Mouse (Mus musculus) frontal cortex, postnatal 25 days (tissue): Measurements from ENCODE around the gene Dcst2.

ENCODE experiments used
- DNase-seq, 2 experiments: peaks; one replicate each; pipeline ENCODE4 v3.0.0; 2022; ENCODE audit warnings: low spot score in 2 of 2

Dcst2 gene

DNA sequence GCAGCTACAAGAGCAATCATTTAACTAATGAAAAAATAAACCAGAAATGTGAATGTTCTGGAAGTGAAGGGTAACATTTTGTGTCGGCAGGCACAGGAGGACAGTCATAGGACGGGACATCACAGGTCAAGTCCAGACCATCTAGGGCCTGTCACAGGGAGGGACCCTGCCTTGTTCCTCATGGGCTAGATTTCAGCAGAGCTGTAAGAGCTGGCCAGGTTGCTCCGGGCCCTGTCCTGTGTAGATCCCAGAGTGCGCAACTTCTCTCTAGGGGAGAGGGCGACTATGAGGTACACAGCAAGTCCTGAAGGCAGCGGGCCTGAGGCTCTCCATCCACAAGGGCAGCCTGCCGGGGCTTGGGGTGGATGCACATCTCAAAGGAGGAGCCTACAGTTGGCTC lies at the start of gene Dcst2:
Gene Dcst2 (plus strand): TSS at position 301 of the 400 bp plus-strand sequence.
- no peak for DNase-seq

DNA sequence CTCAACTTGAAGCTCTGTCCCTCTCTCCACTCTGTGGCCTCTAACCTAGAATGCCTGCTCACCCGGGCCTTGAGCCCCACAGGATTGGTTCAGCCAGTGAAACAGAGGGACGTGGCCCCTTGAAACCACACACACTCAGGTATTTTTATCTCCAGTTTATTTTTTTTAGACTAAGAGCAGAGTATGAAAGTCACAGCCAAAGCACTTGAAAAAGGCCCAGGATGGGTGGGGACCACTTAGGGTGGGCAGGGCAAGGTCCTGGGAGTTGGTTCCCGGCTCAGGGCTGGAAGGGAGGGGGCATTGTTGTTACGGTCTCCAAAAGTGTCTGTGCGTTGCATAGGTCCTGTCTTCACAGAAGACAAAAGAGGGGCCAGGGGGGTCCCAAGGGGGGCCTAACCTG lies 47.4 kb upstream of the Dcst2 start:
- DNase-seq, result no peak

DNA sequence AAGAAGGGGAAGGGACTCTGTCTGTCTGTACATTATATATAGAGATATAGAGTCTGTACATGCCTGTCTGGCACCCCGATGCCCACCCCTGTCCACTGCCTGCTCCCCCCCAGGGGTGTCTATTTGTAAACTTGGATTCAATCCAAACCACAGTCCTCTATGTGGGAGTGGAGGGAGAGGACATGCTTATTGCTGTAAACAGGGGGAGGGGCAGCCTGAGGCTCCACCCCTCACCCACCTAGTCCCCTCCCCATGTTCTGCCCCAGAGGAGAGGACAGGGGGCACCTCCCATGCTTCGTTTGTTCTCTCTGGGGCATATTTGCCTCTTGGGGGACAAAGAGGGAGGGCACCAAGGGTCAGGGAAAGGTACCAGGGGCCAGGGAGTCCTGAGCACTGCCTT lies 47.0 kb upstream of the Dcst2 start:
- no peak for DNase-seq

DNA sequence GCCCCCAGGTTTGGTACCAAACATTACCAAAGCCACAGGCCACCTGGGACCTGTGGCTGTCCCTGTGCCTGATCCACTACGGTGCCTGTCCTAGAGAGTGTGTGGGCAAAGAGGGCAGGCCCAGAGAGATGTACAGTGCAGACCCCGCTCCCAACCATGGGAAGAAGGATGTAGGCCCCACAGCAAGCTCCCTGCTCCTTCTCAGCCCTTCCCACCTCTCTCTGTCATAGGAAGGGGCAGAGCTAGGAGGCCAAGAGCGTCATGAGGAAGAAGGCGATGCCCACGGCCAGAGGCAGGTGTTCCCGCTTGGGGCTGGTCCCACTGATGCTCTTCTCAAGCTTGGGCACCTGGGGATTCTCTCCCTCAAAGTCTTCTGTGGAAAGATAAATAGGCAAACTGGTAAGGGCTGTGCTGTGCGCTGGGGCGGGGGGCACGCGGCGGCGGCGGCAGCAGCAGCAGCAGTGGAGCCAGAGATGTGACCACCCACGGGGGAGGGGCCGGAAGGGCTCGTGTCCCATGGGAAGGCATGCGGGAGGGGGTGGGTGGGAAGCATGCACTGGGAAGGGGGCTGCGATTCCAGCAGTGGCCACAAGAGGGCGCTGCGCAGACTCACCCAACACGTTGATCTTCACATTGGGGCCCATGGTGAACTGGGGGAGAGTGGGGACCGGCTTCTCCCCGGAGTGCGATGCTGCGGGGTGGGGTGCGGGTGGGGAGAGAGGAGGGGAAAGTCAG lies 46.4 kb upstream of the Dcst2 start:
- DNase-seq, result peak; percentile 82 to 83

DNA sequence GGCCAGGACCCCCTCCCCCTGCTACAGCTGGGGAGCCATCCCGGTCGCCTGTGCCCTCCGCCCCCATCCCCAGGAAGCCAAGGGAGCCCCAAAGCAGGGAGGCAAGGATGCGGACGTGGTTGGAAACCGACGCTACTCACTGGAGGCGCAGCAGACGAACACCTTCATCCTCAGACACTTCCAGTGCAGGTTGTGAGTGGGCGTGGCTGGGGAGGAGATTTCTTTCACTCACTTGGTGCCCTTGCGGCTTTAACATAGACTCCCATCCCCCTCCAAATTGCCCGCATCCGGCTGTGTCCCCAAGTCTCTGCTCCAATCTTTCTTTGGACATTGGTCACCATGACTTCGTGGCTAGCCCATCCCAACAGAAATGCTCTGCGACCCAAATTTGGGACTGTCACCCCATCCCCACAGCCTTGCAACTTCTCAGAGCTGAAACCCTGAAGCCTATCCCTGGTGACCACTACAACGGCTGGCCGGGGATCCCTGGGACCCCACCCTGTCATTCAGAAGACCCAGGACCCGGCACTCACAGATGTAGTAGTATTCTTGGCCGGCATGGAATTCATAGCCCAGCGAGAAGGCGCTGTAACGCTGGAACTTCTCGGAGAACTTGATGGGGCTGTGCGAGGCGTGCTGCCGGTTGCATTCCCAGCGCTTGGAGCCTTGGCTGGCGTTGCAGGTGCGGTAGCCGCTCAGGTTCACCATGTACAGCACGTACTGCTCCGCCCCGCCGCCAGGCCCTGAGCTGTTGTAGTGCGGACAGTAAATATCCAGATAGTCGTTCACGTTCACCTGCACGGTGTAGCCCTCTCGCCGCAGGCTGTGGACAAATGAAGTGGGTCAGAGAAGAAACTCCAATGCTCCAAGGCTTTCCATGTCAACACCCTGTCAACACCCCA lies 45.6 kb upstream of the Dcst2 start:
- no peak for DNase-seq

DNA sequence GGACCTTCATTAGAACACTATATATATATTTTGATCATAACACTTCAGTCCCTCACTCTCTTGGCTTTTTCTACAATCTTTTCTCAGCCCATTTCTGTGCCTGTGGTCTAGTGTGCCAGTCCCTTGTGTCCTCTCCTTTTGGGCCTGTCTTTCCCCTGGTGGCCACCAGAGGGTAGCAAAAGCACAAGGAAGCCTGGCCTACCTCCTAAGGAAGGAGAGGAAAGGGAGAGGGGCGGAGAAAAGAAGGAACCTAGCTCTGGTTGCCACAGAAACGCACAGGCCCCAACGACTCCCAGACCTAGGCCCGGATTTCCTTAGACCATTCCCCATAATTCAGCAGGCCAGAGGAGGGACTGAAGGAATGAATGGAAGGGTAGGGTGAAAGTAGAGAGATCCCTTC lies 44.9 kb upstream of the Dcst2 start:
- peak; percentile 80 to 86 for DNase-seq

DNA sequence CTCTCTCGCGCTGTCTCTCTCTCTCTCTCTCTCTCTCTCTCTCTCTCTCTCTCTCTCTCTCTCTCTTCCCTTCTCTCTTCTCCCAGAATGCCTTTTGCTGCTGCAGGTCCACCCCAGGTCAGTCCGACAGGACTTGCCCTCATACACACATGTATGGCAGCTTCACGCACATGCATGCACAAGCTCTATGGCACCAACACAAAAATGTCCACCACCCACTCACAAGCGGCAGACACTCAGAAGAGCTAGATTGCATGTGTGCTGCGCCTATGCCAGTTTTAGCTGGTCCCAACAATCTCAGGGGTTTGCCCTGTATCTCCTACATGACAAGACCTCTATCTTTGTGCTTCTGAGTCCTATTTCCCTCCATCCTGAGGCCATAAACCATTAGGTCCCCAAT lies 44.5 kb upstream of the Dcst2 start:
- no peak for DNase-seq

DNA sequence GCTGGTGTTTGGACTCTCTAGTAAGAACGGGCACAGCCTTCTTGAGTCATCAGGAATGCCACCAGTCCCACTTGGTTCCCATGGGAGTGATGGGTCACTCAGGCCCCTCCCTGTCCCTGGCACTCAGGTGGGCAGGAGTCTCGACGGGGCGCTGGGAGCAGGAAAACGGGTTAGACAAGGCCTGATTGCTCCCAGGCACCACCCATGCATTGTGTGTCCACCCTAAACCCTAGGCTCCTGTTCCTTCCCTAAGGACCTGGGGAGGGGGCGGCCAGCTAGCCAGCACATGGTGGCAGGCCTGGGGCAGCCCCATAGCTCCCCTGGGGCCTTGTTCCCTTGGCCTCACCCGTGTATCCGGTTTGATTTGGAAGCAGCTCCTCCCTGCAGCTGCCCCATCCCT lies 43.5 kb upstream of the Dcst2 start:
- DNase-seq, result no peak

DNA sequence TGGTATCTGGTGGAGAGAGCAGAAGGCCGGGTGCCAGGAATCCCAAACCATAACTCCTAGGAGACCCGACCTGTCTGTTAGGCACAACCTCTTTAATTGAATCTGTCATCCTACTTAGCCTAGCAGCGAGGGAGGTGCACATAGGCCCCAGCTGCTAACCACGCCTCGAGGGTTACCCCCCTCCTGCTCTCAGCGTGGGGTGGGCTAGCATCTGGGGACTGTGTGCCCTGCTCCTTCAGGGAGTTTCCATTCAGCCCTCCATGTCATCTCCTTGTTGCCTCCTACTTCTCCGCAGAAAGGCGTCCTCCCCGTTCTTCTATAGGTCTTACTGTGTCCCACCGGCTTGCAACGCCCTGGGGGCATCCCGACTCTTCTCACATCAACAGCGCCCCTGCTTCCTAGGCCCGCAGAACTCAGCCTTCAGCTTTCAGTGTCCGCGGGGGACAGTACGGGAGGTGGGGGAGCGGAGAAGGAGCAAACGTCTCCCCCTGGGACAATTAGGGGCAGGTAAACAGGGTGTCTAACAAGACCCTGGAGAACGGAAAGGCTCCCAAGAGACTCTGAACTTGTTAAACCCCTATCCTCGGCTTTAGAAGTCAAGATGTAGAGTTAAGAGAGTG lies 42.7 kb upstream of the Dcst2 start:
- no peak for DNase-seq

DNA sequence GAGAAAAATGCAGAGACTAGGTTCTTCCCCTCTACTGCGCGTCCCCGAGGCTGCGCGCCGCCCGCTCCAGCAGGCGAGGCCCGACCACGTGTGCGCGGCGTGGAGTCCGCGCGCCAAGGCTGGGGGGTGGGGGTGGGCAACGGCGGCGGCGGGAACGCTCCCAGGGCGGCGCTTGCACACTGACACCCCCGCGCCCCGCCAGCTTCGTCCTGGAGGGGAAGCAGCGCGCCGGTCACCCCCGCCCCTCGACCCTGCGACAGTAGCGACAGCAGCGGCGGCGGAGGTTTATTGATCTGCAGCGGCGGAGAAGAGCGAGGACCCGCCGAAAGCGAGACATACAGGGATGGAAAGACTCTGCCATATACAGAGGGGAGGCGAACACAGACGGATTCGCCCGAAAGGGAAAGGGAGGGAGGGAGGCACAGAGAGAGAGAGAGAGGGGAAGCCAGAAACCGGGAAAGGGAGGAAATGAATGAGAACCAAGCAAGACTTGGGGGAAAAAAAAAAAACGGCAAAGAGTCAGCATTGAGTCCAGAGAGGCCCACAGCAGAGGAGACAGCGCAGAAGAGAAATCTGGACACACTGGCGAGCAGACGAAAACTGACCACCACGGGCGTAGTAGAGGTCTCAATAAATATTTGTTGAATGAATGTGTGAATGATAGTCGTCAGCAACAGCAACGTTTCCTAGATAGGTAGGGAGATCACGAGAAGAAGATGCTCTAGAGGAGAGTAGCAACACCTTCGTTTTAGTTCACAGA lies 42.0 kb upstream of the Dcst2 start:
- no peak for DNase-seq

DNA sequence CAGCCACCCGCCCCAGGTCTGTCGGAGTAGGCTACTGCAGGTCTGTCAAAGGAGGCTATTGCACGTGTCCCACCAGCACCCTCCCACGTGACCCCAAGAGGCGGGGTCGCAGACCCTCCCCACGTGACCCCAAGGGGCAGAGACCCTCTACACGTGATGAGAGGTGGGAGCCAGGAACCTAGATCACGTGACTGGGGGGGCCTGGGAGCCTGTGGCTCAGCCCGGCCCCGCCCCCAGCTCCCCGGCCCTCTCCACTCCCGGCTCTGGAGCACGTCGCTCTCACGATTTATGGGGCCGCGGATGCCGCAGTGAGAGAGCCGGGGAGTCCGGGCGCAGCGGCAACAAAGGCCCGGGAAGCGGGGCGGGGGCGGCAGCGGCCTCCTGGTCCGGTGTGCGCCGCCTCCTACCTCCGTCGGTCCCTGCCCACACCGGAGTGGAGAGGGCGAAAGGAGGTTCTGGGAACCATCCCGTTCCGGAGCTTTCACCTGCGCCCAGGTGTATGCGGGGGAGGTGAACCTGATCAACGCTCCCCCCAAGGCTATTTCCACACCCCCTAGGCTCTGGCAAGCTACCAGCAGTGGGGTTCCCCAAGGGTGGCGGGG lies 41.1 kb upstream of the Dcst2 start:
- DNase-seq, result no peak

DNA sequence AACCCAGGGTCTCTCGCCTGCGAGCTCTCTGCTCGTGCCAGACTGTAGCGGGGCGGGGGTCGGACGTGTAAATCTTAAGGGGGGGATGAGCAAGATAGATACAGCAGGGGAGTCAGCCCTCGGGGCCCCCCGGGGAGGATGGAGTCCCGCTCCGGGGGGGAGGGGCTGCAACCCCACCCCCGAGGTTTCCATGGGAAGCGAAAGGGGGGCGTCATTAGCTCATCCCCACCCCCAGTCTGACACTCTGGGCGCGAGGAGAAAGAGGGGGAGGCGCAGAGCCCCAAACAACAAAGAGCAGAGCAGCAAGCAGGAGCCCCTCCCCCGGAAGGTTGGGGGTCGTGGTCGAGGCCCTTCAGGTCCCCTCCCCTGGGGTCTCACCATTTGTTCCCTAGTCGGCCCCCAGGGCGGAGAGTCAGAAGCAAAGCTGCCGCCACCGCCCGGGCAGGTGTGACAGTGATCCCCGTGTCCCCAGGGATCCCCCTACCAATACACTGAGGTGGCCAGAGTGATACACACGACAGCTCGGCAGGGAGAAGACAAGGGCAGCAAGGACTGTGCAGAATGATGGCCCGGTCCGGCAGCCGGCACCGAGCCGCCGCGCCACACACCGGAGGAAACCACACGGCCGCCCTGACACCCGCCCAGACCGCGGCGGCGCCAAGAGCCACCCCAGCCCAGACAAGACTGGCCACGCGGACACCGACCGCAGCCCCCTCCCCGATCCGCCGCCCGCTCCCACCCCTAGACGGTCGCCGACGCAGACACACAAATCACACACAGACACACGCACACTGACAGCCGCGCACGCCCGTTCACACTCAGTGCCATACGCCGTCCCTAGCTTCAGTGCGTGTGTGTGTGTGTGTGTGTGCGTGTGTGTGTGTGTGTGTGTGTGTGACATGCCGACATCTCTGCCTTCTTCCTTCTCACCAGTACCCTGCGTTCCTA lies 40.3 kb upstream of the Dcst2 start:
- DNase-seq, result no peak

DNA sequence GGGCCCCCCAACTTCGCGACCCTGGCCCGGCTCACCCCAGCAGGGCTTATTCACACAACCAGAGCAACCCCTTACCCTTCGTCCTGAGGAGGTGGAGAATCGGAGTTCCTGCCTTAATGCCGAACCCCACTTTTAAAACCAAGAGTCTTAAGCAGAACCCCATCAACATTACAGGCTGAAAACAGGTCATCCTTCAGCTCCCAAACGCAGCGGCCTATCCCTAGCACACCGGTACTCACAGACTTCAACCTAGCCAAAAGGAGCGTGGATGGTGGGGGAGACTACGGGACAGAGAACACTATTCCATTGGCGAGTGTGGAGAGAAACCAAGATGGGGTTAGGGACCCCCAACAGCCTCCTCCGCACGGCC lies 39.7 kb upstream of the Dcst2 start:
- no peak for DNase-seq

DNA sequence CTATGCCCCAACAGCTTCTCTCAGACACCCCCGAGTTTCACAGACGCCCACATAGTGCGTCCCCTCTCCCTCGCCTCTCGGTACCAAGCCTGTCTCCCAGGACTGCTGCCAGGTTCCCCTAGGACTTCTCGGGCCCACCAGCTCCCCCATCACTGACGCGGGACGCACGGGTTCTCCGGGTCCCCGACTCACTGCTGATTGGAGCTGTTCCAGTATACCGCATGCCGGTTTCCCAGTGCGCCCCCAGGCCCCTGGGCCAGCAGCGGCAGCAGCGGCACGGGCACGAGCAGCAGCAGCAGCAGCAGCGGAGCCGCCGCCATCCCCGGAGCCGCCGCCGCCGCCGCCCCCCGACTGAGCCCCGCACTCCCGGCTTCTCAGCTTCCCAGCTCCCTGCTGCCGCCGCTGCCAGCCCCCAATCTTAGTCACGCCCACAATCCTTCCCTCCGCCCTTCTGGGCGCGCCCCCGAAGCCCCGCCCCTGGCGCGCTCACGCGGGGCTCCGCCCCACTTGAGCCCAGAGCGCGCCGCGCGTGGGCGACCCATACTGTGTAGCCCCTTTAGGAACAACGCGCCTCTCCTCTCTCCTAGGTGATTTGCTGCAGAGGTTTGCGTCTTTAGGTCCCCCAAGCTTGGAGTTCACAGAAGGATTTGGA lies 39.1 kb upstream of the Dcst2 start, which contains the start of gene Efna3:
Gene Efna3 (minus strand): TSS at position 452 of the 652 bp plus-strand sequence.
- peak; percentile 64 to 75 for DNase-seq

DNA sequence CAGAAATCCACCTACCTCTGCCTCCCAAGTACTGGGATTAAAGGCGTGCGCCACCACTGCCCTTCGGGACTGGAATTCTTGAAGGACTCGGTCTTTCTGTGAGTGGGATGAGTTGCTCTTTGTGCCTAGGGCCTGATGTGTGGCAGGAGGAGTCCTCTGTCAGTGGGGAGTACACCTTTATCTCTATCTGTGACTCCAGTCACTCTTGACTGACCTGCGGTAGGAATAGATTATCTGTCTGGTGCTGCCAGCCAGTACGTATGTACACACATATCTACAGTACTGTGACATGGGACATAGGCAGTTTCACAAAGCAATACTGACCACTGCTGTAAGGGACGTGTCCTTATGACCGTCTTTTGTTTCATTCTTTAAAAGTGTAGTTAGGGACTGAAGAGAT lies 35.9 kb upstream of the Dcst2 start:
- no peak for DNase-seq

DNA sequence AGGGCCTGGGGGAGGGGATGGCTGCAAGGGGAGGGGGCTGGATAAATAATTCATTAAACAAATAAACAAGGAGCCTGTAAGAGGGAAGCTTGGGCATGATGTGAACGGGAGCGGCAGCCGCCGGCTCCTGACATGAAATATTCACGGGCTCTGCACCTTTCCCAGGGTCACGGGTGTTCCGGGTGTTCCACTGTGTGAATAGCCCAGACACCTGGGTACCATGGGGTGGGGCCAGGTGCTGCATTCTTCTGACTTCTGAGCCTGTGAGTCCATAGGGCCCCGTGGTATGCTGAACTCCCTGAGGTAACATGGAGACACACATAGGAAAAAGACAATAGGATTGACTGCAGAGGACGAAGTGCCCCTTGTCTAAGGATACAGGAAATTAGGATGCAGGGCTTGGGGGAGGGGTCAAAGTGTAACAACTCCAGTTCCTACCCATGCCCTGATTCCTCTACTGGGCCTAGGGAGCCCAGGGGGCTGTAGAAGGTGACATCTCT lies 34.4 kb upstream of the Dcst2 start:
- no peak for DNase-seq

DNA sequence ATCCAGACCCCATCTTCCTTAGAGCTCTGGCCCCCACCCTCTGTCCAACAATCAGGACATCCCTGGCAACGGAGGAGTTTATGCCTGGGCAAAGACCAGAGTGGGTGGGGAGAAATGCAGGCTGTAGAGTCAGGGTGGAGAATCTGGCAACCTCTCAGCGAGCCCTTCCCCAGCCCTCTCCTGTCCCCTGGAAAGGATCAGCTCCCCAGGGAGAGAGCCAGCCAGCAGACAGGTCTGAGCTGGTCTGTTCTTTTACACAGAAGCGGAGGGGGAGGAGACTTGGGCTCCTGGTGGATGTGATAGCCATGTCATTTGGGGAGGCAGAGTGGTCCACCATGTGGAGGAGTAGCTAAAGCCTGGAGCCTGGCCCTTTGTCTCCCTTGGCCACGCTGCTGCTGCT lies 33.2 kb upstream of the Dcst2 start:
- no peak for DNase-seq

DNA sequence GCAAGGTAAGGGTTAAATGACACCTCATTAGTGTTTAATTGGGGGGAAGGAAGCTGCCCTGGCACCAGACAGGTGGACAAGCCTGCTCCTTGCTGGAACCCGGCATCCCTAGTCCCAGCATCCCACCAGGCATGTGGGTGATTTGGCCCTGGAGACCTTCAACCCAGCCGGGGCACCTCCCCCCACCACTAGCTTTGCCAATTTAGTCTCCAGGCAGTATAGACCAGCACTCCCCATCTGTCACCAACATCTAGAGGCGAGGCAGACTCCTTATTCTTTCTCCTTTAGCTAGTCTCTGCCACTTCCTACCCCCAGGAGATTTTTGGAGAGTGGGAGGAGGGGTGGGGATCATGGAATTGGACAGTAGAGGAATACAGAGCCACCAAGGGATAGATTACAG lies 31.4 kb upstream of the Dcst2 start:
- no peak for DNase-seq

DNA sequence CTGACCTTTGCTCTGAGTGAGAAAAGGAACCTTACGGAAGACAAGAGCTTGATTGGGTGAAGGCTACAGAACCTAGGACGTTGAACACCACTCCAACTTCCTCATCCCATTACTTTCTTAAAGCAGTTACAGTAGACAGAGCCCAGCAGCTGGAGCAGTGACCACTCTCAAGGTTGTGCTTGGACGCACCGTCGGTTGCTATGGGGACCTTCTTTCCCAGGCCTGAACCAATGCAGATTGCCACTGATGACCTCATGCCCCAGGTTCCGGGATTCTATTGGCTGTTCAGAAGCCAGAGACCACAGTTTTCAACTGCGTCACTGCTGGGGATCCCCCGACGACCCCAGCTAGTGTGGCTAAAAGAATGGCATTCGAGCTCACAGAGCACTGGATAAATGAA lies 30.8 kb upstream of the Dcst2 start:
- no peak for DNase-seq

DNA sequence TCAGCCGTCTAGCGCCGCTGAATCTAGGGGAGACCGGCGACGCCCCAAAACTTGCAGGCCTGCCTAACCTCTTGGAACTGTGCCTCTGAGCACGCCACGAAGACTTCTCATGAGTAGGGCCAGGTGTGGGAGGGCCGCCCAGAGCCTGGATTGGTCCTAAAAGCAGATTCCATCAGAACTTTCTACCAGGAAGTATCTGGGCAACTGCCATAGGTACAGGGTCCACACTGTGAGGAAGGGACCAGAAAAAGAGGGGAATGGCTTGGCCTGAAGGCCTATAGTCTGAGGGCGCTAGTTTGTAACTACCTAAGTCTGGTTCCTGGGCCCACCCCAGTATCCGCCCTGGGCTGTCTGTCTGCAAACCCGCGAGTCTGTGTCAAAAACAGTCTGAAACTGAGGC lies 30.2 kb upstream of the Dcst2 start:
- no peak for DNase-seq
